Comparison of ENCODE assay signal across 7 mouse cellular contexts in the genomic region with DNA sequence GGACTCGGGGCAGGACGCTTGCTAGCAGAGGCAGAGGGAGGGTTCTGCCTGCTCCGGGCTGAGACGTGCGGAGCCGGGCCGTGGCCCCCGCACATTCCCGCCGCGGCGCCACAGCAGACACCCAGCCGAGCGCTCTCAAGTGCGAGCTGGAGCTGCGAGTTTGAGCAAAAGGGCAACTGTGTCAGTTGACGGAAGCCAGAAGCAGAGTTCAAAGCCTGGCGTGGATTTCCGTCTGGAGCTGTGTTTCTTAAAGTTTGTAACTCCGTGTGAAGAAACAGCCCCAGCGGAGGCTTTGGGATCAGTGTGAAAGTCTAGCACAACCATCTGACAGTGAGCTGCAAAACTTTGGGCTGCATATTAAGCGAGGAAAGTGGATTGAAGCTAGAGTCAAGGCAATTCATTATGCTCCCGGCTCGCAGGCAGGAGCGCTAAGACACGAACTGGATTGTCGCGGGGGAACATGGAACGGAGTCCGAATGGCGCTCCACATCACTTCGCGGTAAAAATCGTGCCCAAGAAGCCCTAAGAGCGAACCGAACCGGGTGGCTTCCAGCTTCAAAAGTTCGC. TPM values are rescaled to one million over a fixed set of nuclear protein-coding genes. Genes with fewer than 3 reads are reported as not detected.
DNase-seq lines count a peak whose midpoint lies in the region; ATAC-seq lines count a peak whose summit lies in the region.

No protein-coding gene starts in this region.

- peak; percentile 21; the same call in 1 of the 2 replicates for ATAC-seq in intestine, embryonic 14.5 days (replicated peaks; ENCODE audit: low FRiP score, low TSS enrichment, low read depth)

- peak overlapping the region; percentile 100 for H3K4me3 ChIP-seq in intestine, embryonic 14.5 days (ENCODE audit: low read depth, low read length)

- H3K4me1 ChIP-seq in intestine, embryonic 14.5 days (replicated peaks; ENCODE audit: control insufficient read depth, insufficient read depth, low read length), result peaks cover 16% of the 10 kb centered on the region

- under 1% methylated on average over 38 of the region's 38 CpGs for WGBS in intestine, embryonic 14.5 days

- intact Hi-C loops in left cerebral cortex, postnatal 14 days (cut with DNase I), result no loop called here

- H3K36me3 ChIP-seq in intestine, embryonic 14.5 days (ENCODE audit: control insufficient read depth, insufficient read depth, low read length), result no peaks in the 10 kb centered on the region

- peak overlapping the region; percentile 92 for H3K4me2 ChIP-seq in intestine, embryonic 14.5 days (ENCODE audit: low read length)

- H3K9me3 ChIP-seq in intestine, embryonic 14.5 days (ENCODE audit: control insufficient read depth, low read length), result no peaks in the 10 kb centered on the region

- no peaks in the 10 kb centered on the region for H3K27me3 ChIP-seq in intestine, embryonic 14.5 days (replicated peaks; ENCODE audit: control insufficient read depth, insufficient read depth, low read length)

- peak overlapping the region; percentile 100 for H3K27ac ChIP-seq in intestine, embryonic 14.5 days (ENCODE audit: low read depth)

- peak overlapping the region; percentile 100 for H3K9ac ChIP-seq in intestine, embryonic 14.5 days (ENCODE audit: low read length)

- peak; percentile 92 for DNase-seq in adrenal gland, adult 2 months
- DNase-seq in embryo, embryonic 11 days, result peak; percentile 94
- peak; percentile 81 for DNase-seq in gastrocnemius, postnatal 25 days
- DNase-seq in intestine, embryonic 14.5 days (ENCODE audit: low spot score), result peak; percentile 92
- DNase-seq in left cerebral cortex, postnatal 14 days (ENCODE audit: low spot score in 2 of 2), result peak; percentile 85 to 97
- peak; percentile 92 for DNase-seq in mesoderm, embryonic 11.5 days (ENCODE audit: low read depth, low spot score)
- peak; percentile 86 to 91 for DNase-seq in right cerebral cortex, postnatal 36 days (ENCODE audit: low spot score in 2 of 2)

RNA-seq across cellular contexts. Expression of gene Arid1a, which starts 0.8 kb away (rescaled TPM):
- 10 to 100 TPM; 45.9 to 48.6 TPM for total RNA-seq in adrenal gland, adult 2 months (2021)
- polyA plus RNA-seq in adrenal gland, adult 2 months (2012; rRNA removed), result 69.7 and 74.0 TPM in 2 replicates
- 10 to 100 TPM; 19.6 to 21.7 TPM for total RNA-seq in gastrocnemius, postnatal 25 days (2021)
- 40.3 and 40.5 TPM in 2 replicates for polyA plus RNA-seq in intestine, embryonic 14.5 days (2014; fragmentation: Nextera tagmentation; extraction: Ambion mirVana)
- 10 to 100 TPM; 74.1 to 75.8 TPM for total RNA-seq in left cerebral cortex, postnatal 14 days (2021)

Comparison
In these comparisons a context has a peak if more than half of its experiments do, and no peak if none do; other contexts are left out.
1. Peak in every context shown above with its lines: DNase-seq, ATAC-seq, H3K4me3 ChIP-seq and H3K27ac ChIP-seq.